Mouse (Mus musculus): ENCODE measurements around the gene Rela. TPM values are rescaled to one million over a fixed set of nuclear protein-coding genes. Genes with fewer than 3 reads are reported as not detected.

Gene Rela
- total RNA-seq, 2 experiments from 2014 or later, result 20.6 to 22.0 TPM

DNA sequence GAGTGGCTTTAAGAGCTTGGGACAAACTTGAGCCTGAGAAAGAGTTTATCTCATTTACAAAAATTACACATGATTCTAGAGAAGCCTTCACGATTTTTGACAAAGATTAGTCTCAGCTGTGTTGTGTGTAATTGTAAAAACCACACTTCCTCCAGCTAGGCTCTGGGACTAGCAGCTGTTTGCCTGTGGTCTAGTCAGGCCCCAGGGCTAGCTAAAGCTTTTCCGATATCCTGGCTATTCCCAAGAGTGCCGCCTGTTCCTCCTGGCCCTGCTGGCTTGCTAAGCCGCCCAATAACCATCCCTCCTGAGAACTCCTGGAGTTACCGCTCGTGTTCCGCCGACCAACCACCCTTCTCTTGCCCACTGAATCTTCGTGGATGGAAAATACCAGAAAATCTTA lies 5.2 kb upstream of the Rela start:
- DNase-seq (ENCODE audit: extremely low spot score in 1 of 2, low spot score in 1 of 2), result no peak

DNA sequence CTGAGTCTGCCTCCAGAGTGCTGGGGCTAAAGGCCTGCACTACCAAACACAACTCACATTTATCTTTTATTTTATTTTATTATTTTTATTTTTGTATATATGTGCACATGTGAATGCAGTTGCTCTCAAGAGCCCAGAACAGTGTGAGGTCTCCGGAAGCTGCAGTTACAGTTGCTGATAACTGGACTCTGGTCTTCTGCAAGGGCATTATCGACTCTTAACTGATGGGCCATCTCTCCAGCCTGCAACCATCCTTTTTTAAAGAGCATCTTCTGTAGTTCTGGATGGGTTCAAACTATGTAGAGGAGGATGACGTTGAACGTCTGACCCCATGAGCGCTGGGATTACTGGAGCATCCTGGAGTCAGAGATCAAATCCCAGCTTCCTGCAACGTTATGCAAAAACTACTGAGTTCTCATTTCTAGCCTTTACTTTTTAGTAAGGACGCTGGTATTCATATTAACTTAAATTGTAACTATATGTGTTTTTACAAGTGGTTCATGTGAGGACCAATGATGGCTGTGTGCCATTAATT lies 1.2 kb upstream of the Rela start:
- DNase-seq (ENCODE audit: extremely low spot score in 1 of 2, low spot score in 1 of 2), result no peak

DNA sequence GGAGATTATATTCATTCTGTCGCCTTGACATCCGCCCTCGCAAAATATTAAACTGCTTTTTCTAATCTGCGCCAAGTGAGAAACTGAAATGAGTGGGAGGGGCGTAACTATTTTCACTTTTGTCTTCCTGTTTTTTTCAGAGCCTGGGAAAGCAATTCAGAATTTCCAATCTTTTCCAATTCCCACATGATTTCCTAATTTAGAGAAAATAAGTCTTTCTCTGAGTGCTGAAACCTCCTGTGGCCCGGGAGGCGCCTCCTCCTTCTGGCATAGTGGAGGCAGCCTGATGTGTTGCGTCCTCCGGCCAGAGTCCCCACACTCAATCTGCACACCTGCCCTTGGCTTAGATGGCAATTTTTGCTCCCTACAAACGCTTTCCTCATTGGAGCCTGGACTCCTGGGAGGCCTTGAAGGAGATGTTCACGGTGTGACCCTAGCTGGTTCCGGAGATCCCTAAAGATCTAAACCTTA lies 677 bp upstream of the Rela start:
- no peak for DNase-seq (ENCODE audit: extremely low spot score in 1 of 2, low spot score in 1 of 2)

DNA sequence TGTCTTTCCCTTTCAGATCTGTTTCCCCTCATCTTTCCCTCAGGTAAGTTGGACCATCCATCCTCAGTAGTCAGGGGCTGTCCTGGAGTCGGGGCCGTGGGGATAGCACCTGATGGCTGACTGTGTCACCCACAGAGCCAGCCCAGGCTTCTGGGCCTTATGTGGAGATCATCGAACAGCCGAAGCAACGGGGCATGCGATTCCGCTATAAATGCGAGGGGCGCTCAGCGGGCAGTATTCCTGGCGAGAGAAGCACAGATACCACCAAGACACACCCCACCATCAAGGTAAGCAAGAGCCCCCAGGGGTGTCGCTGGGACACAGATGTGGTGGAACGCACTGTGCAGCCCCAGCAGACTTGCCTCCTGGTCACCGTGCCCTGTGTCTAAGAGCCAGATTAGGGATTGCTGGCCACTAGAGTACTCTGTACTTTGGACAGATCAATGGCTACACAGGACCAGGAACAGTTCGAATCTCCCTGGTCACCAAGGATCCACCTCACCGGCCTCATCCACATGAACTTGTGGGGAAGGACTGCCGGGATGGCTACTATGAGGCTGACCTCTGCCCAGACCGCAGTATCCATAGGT lies 1.2 kb downstream of the Rela start:
- DNase-seq (ENCODE audit: extremely low spot score in 1 of 2, low spot score in 1 of 2), result no peak

DNA sequence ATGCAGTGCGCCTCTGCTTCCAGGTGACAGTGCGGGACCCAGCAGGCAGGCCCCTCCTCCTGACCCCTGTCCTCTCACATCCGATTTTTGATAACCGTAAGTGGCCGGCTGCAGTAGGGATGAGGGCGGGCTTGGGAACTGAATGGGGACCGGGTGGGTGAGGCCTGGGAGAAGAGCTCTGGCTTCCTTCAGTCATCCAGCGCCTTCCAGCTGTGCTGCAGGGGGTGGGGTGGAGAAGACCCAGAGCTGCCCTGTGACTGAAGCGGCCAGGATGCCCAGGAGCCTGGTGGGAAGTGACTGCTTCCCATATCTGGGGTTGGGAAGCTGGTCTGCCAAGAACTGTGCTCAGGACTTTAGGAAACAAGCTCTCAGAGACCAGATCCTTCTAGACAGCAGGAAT lies 3.1 kb downstream of the Rela start:
- no peak for DNase-seq (ENCODE audit: extremely low spot score in 1 of 2, low spot score in 1 of 2)

DNA sequence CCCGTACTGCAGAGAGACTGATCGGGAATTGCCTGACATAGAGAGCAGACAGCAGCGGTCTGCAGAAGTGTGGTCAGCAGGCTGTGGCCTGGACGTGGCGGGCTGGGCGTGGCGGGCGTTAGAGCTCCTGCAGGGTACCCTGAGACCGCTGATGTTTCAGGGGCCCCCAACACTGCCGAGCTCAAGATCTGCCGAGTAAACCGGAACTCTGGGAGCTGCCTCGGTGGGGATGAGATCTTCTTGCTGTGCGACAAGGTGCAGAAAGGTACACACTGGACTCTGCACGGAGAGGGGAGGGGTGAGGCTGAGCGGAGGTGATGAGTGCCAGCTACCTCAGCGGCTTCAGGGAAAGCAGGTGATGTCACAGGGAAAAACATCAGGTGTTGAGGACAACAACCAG lies 3.7 kb downstream of the Rela start:
- DNase-seq (ENCODE audit: extremely low spot score in 1 of 2, low spot score in 1 of 2), result no peak

DNA sequence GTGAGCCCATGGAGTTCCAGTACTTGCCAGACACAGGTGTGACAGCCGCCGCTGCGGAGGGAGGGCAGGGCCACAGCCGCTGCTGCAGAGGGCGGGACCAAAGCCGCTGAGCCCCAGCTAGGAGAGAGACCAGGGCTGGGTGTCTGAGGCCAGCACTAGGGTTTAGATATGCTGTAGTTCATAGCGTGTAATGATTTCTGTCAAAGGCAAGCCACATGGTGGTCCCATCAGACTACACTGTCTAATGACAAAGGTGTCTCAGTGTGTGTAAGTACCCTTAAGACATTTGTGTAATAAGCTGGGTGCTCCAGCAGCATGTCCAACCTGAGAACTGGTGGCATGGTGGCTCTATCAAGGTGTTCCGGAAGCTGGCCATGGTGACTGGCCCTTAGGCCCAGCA lies 4.4 kb downstream of the Rela start:
- no peak for DNase-seq (ENCODE audit: extremely low spot score in 1 of 2, low spot score in 1 of 2)

DNA sequence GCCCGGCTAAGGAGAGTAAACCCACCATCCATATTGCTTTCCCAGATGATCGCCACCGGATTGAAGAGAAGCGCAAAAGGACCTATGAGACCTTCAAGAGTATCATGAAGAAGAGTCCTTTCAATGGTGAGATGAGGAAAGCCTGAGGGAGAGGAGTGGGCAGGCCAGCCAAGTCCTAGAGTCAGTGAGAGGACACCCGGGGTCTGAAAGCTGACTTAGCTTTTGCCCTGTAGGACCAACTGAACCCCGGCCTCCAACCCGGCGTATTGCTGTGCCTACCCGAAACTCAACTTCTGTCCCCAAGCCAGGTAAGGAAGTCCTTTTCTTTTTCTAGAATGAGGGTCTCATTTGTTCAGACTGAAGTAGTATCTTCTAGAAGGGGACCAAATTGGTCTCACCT lies 8.0 kb downstream of the Rela start:
- no peak for DNase-seq (ENCODE audit: extremely low spot score in 1 of 2, low spot score in 1 of 2)

DNA sequence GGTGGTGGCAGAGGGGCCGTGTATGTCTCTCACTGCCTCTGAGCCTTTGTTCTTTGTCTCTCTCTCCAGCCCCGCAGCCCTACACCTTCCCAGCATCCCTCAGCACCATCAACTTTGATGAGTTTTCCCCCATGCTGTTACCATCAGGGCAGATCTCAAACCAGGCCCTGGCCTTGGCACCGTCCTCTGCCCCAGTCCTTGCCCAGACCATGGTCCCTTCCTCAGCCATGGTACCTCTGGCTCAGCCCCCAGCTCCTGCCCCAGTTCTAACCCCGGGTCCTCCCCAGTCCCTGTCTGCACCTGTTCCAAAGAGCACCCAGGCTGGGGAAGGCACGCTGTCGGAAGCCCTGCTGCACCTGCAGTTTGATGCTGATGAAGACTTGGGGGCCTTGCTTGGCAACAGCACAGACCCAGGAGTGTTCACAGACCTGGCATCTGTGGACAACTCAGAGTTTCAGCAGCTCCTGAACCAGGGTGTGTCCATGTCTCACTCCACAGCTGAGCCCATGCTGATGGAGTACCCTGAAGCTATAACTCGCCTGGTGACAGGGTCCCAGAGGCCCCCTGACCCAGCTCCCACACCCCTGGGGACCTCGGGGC lies 9.5 kb downstream of the Rela start:
- DNase-seq (ENCODE audit: extremely low spot score in 1 of 2, low spot score in 1 of 2), result no peak

DNA sequence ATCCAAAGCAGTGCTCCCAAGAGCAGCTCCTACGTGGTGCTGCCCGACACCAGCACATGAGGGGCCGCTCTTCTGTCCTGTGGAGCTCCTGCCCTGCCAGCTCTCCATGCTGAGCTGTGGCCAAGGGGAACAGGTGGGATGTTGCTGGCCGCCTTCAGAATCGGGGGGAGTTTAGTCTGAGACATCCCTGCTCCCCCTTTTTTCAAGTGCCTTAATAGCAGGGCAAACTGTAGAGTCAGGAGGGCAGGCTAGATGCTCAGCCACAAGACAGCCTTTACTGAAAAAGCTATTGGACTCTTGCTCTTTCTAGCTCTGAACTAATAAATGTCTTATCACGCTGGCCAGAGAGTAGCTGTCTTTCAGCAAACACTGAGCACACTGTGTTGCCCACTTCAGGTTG lies 10.5 kb downstream of the Rela start:
- DNase-seq (ENCODE audit: extremely low spot score in 1 of 2, low spot score in 1 of 2), result no peak

DNA sequence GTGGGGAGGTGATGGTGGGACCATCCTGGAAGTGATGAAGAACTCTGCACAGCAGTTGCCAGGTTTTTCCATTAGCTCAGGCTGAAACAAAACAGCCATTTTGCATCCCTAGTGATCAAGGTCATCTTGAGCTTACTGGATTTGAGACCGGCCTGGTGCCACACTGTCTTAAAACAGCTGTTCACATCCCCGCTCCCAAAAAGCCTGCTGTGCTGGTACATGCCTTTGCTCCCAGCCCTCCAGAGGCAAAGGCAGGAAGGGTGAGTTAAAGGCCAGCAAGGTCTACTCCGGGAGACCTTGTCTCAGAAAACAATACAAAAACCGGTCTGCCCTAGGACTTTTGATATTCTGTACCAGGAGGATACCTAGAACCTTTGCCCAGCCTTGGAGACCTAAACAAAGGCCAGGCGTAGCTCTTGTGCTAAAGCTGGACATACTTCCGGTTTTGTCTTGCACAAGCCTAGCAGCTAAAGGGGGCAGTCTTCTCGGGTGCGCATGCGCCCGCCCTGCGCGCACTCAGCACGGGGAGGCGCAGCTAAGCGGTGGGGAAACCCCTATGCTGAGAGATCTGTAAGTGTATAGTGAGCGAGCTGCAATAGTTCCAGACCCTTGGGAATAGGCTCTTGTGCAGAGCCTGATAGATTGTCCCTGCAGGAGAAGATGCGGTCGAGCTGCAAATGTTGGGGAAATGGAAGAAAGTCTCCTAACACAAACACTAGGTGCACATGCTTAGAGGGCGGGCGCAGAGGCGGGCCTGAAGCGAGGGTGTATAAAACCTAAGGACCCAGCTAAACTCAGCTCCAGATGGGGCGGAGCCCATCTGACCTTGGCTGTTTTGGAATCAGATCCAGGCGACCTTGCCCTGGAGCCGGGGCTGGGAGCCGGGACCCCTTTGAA lies 11.4 kb downstream of the Rela start:
- DNase-seq (ENCODE audit: extremely low spot score in 1 of 2, low spot score in 1 of 2), result peak; percentile 64 to 75

DNA sequence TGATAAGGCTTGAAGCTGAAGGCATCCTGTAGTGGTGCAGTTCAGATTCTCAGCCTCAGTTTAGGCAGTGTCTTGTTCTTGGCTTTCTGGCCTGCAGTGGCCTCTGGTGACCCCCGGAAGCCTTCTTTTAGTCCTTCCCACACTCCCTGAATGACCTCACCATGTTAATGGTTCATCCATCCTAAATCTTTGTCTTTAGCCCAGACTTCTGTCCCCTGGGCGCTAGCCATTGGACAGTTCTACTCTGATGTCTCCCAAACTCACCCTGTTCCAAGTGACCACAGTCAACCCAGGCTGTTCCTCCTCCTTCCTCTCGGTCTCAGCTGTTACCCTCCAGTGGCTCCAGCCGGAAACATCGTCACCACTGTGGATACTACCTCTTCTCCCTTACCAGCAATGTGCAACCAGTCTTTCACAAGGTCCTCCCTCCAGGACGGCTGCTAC lies 12.0 kb downstream of the Rela start:
- DNase-seq (ENCODE audit: extremely low spot score in 1 of 2, low spot score in 1 of 2), result no peak

DNA sequence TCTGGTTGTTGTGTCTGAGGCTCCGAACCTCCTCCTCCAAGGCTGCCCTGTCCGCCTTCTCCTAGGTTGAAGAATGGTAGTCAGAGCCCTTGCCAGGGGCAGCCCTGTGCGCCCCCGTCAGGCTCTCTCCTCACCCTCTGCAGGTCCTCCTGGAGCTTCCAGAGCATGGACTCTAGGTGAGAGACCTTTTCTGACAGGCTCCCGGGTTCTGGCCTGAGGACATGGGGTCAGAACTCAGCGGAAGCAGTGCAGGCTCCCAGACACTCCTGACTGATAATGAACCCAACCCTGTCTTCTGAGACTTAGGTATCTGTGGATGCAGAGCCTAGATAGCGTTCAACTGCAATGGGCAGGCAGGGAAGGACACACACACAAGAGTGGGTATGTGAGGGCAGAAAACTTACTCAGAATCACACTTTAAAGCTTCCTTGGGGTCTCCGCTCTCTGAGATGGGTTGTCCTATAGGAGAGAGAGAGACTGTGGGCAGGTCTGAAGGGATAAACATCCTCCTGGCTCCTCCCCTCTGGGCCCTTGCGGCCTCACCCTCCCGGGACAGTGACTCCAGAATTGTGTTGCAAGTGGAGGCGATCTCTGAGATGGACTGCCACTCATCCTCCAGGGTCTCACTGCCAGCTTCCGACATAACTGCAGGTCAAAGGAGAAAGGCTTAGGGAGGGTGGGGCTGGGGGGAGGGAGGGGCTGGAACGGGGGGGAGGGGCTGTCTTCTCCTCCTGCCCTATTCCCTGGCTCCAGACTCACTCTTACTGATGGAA lies 14.4 kb downstream of the Rela start:
- no peak for DNase-seq (ENCODE audit: extremely low spot score in 1 of 2, low spot score in 1 of 2)

DNA sequence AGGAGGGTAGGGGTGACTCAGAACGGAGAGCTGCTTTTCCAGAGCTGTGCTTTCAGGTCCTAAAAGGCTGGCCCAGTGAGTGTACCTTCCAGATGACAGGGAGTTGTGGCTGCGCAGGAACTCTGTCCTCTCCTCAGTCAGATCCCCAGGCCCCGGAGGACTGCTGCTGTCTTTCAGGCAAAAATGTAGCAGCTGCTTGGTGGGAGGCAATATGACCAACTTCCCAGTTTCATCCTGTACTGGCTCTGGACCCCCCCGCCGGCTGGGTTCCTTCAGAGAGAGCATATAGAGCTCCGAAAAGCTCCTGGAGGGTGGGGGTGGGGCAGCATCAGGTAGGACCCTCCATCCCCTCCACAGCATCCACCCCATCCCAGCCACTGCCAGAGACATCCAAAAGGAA lies 15.3 kb downstream of the Rela start:
- no peak for DNase-seq (ENCODE audit: extremely low spot score in 1 of 2, low spot score in 1 of 2)

DNA sequence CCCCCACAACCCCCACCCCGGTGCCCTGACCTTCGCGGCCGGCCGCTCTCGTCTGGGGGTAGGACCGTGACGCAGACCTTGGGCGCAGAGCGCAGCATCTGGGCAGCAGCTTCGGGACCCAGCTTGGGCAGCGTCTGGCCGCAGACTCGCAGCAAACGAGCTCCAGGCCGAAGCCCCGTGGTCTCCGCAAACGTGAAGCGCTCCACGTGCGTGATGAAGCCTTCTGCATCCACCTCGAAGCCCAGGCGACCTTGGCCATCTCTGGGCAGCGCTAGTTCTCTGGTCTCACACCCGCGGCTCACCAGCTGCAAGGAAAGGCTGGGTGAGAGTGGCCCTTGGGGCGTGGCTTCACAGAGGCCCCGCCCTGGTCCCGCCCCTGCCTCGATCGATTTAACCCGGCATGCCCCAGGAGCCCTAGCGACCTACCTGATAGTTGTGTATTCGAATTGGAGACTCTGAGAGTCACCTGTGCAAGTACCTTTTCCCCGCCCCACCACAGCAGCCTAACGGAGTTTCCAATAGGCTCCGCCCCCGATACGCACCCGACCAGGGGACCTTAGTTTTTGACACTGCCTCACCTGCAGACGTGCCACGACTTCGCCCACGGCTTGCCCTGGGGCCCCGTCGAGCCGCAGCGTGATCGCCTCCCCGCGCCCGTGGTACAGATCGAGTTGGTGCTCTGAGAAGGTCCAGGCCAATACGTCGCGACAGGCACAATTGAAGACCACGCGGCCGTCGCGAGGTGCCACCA lies 16.9 kb downstream of the Rela start:
- DNase-seq (ENCODE audit: extremely low spot score in 1 of 2, low spot score in 1 of 2), result no peak

DNA sequence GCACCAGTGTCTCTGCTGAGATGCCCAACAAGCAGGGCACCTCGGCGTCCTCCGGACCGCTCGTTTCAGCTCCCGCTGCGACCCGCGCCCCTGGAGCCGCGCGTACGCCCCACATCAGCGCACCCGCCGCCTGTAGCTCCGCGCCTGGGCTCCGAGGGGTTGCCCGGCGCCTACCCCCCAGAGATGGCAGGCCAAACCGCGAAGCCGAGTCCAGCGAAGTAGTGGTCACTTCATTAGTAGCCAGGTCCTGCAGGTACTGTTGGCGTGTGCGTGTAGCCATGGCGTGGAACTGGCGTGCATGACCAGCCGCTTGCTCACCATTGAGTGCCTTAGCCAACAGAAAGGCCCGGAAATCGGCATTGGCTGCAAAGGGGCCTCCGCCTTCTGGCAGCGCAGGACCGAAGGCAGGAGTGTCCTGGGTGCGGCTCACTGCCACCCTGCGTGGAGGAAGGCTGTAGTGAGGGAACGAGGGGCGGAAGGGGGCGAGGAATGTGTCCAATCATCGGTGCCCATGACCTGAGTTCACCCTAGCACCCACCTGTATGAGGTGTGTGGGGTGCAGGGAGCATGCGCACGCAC lies 17.5 kb downstream of the Rela start:
- DNase-seq (ENCODE audit: extremely low spot score in 1 of 2, low spot score in 1 of 2), result no peak

DNA sequence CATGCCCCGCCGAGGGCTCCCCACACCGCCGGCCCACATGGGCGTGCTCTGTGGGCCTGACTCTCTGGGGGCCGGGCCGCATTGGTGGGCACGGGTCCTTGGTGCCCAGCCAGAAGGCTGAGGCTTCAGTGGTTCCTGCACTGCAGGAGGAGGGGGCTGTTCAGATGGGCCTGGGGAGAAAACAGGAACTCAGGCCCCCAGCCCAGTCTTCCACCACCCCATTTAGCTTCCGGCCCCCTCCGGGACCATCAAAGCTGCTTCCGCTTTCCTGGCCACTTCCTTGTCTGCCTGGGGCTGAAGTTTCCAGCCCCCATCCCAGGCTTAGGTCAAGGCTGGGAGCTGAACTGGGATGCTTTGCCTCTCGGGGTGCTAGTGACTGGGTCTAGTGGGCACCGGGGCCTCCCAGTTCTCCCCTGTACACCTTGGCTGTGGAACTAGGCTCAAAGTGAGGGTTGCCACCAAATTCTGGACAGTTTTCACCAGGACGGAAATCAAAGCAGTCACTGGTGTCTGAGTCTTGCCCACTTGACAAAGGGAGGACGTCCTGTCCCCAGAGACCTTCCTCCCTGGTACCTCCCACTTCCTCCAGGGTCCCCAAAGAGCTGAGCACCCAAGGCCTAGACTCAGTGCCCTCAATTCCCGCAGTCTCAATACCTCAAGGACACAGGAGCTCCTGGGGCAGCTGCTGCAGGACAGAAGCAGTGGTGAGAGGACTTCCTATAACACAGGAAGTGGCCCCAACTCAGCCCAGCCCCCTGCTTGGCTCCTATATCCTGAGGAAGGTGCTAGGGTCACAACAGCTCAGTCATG lies 23.9 kb downstream of the Rela start:
- DNase-seq (ENCODE audit: extremely low spot score in 1 of 2, low spot score in 1 of 2), result no peak

DNA sequence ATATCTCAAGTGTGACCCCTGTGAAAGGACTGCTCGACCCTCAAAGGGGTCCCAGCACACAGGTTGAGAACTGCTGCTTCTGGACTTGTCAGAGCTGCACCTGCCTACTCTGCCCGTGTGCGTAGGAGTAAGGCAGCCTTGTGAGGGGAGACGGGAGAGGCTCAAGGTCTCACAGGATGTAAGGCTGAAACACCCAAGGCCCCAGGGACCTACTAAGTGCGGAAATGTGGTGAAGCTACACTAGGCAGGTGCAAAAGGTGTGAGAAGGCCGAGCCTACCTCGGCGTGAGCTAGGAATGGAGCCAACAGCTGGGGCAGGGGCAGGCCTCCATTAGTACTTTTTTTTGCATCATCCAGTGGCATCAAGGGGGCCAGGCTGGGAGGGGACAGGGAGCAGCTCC lies 25.0 kb downstream of the Rela start:
- DNase-seq (ENCODE audit: extremely low spot score in 1 of 2, low spot score in 1 of 2), result no peak
